Mouse (Mus musculus): ENCODE measurements around the gene Spast.

- TF ChIP-seq CTCF (IDR thresholded peaks at IDR 0.05; ENCODE audit: low read depth) = no peak
- TF ChIP-seq EP300 (IDR thresholded peaks at IDR 0.05; ENCODE audit: low read depth) = no peak
Measured at GRCm38 (mm10) chr17:74430074-74430473, 91.3 kb downstream of the Spast start.
